Mouse (Mus musculus) ovary, postnatal 10 days (tissue): Measurements from ENCODE around the gene BC051665.
A peak's percentile ranks its signal among the peaks of the same experiment; 100 is the strongest.

ENCODE experiments used
- DNase-seq: peaks from one replicate; pipeline ENCODE4 v3.0.0; 2022; ENCODE audit warnings: low spot score

BC051665 gene

GRCm38 (mm10) chr13:60786264-60786663, at the start of gene BC051665:
Gene BC051665 (minus strand): TSS chr13:60786364.
- DNase-seq: no peak

DNA sequence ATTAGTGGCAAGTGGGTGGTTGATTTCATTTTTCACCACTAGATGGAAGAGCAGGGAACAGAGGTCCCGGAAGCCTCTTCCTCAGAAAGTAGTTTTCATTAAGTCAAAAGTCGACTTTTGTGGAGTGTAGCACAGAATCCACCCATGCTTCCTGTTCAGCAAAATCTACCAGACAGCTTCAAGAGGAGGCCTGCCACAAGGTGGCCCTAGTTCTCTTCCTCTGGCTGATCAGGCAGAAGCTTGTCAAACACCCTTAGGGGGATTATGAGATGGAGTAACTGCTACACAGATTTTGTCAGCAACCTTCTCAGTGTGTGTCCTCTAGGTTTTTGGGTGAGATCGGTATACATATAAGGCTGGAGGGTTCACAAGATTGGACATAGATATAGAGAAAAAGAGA, 39.9 kb upstream of the BC051665 start:
- no peak for DNase-seq

GRCm38 (mm10) chr13:60820486-60821175, 34.5 kb upstream of the BC051665 start:
- DNase-seq: no peak

DNA sequence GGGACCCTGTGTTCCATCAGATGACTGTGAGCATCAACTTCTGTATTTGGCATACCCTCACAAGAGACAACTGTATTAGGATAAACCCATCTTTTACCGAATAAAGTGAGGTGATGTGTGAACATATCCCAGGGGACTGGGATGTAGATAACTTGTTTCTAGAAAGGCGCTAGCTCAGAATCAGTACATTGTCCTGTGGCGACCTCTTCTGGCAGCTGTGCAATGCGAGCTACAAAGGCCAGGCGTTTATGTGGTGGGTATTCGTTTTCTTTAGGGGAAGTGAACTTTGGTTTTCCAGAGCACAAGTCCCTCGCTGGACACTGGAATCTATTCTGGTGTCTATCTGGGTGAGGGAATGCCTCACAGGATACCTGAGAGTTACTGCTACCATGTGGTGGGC, 33.3 kb upstream of the BC051665 start:
- no peak for DNase-seq

DNA sequence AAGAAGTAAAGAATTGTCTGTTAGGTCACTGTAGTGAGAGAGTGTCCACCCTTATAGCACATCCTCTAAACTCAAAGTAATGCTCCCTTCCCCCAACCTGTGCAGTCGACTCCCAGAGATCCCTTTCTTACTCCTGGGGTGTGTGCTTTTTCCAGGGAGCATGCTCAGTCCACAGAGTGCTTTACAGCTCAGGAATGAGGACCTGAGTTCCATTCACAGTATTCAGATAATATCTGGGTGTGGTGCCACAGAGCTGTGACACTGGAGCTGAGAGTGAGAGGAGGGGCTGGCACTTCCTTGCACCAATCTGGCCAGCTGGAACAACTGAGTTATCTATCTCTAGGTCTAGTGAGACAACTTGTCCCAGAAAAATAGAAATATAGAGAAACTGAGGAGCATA, 27.6 kb upstream of the BC051665 start:
- no peak for DNase-seq

- no peak for DNase-seq
Measured at GRCm38 (mm10) chr13:60812768-60813167, 26.6 kb upstream of the BC051665 start.

DNA sequence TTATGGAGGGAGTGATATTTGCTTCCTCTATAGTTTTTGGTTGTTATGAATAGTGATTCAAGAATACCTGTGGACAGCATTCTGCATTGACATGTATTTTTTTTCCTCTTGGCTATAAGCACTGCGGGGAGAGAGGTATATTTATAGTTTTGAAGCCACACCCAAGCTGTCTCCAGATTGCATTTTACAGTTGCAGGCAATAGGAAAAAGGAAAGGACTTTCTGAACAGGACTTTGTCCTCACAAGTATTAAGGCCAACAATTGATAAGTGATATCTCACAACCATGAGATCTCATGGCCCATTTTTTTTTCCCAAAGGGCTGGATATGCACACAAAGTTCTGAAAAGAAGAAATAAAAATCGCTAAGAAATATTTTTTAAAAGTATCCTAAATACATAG, 23.5 kb upstream of the BC051665 start:
- DNase-seq: no peak

- no peak for DNase-seq
Measured at GRCm38 (mm10) chr13:60802749-60803148, 16.6 kb upstream of the BC051665 start, which contains the start of gene Ctsll3. Gene Ctsll3 (minus strand): TSS chr13:60802849.

DNA sequence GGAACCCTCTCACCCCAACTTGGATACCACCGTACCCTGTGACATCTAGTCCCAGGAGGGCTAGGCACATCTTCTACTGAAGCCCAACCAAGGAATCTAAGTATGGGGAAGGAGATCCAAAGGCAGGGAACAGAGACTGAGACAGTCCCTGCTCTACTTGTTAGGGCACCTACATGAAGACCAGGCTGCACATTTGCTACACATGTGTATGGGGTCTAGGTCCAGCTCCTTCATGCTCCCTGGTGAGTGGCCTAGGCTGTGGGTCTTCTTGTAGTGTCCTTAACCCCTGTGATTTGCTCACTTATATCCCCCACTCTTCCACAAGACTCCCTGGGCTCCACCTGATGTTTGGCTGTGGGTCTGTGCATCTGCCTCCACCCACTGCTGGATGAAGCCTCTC, 3.3 kb upstream of the BC051665 start:
- DNase-seq: no peak

GRCm38 (mm10) chr13:60783301-60783700, 2.9 kb downstream of the BC051665 start:
- DNase-seq: no peak

DNA sequence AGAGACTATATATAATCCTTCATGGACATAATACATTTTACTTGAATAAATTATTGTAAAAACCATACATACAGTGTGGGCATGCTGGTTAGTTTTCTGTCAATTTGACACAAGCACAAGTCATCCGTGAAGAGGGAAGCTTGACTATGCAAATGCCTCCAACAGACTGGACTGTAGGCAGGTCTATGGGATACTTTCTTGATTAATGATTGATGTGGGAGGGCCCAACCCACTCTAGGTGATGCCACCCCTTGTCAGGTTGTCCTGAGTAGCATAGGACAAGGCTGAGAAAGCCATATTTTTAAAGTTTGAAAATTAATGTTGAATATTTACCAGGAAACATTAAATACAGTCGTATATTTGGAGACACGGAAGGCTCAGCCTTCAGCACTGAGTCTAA, 5.6 kb downstream of the BC051665 start:
- DNase-seq: no peak

- DNase-seq: no peak
Measured at GRCm38 (mm10) chr13:60761161-60761560, 25.0 kb downstream of the BC051665 start.

GRCm38 (mm10) chr13:60760392-60760791, 25.8 kb downstream of the BC051665 start:
- no peak for DNase-seq

- no peak for DNase-seq
Measured at GRCm38 (mm10) chr13:60759136-60759535, 27.0 kb downstream of the BC051665 start.

DNA sequence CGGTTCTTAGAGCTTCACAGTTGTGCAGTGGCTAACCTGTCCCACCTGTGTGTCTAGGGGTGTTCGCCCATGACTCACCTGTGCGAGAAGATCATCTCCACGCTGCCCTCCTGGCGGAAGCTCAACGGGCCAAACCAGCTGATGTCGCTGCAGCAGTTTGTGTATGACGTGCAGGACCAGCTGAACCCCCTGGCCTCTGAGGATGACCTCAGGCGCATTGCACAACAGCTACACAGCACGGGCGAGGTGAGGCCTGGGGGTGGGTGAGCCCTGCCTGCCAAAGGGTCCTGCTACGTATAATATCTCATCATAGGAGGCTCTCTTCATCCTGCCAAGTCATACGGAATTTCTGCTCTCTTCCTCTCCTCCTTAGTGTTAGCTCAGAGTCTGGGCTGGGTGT, 28.9 kb downstream of the BC051665 start:
- no peak for DNase-seq

DNA sequence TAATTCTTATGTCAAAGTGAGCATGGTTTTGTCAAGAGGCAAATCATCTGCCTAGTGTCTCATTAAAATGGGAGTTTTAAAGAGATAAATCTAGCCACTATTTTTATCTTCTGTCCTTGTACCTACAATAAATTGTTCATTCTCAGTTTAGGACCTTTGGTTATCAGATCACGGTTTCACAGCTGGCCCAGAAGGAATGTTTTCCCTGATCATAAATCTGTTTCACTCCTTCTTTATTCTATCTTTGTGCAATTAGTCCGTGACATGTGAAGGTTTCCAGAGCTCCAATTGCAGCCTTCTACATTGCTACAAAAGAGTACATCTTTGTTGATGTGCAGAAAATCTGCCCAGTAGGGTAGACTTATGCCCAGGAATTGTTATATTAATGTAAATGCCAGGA, 30.9 kb downstream of the BC051665 start:
- DNase-seq: no peak

GRCm38 (mm10) chr13:60753216-60753615, 32.9 kb downstream of the BC051665 start:
- DNase-seq: no peak

DNA sequence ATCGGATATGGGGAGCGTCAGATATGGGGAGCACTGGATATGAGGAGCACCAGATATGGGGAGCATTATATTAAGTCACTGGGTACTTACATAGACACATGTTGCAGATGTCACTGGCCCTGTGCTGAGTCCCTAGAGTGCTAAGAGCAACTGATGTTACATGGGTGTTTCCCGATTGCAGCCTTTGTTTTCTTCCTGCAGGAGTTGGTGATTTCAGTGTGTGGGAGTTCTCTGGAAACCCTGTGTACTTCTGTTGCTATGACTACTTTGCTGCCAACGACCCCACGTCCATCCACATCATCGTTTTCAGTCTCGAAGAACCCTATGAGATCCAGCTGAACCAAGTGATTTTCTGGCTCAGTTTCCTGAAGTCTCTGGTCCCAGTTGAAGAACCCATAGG, 35.2 kb downstream of the BC051665 start:
- DNase-seq: no peak

DNA sequence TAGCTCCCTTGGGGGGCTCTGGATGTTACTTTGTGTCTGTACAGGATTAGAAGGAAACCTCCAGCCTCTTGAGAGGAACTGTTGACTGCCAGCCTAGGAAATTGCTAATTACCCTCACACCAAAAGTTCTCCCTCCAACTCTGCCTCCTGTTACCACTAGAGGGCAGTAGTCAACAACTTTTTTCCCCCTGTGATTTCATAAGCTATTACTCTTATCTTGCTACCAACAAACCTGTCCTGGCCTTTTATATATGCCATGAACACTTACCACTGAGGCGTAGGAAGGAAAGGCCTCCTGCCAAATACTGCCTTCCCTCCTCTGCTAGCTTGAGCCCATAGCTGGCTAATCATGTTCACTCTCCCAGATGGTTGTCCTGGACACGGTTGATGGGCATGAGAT, 37.6 kb downstream of the BC051665 start:
- DNase-seq: no peak

DNA sequence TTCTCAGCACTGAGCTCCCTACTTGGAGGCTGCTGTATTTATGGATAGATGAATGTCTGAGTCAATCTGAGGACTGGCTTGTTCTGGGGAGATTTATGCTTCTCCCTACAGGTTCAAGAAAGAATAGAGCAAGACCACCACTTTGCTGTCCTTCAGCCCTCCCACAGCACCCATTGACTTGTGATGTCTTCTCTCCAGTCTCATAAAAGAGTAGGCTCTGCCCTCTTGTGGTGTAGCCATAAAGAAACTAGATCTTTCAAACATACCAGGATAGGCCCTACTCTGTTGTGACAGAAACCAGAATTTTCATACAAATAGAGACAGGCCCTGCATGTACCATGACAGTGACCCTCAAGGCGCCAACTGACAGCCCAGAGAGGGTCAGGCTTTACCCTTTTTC, 39.0 kb downstream of the BC051665 start:
- DNase-seq: no peak

GRCm38 (mm10) chr13:60746271-60746670, 39.9 kb downstream of the BC051665 start:
- DNase-seq: no peak

DNA sequence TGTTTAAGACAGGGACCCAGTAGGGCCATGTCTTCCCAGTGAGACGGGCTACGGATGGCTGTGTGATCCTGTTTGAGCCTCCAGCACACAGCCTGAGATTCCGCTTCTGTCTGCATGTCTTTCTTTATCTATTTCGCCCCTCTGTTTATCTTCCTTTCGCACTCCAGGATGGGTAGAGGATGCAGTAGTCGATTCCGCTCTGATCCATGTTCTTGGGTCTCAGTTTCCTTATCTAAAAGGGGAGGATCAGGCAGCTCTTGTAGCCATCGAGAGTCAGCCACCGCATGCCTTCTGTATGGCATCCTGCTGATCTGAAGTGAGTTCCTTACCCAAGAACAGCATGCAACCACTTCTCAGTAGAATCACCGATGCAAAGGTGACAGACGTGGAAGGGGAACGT, 40.8 kb downstream of the BC051665 start:
- no peak for DNase-seq

DNA sequence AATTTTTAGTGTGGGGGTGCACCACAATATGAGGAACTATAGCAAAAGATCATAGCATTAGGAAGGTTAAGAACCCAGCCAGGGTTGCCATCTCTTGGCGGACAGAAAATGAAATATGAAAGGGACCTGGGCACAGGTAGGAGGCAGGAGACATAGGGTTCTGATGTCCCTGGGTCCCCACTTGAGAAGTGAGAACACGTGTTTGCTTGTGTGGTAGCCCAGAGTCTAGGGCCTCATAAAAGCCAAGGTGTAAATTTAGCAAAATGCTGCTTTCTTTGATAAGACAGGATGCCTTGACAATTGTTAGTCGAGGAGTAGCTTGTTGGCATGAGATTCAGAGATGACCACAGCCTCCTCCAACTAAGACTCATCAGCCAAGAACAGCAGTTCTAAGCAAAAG, 41.4 kb downstream of the BC051665 start:
- DNase-seq: no peak

- peak; percentile 82 for DNase-seq
Measured at GRCm38 (mm10) chr13:60744078-60744460, 42.1 kb downstream of the BC051665 start.
